Mouse (Mus musculus) cortical plate, adult 2 months (tissue): Measurements from ENCODE around the gene Sbf2.

Experiments
- CTCF ChIP-seq: fragments of 200-500 bp; IDR thresholded peaks from 2 replicates; pipeline ENCODE4 v1.5.1; 2011; ENCODE audit warnings: mild to moderate bottlenecking, control low read depth, low read length; ENCODE audit not compliant: insufficient read depth; ENCODE audit errors: extremely low read depth
- POLR2A ChIP-seq: fragments of 200-500 bp; IDR thresholded peaks from 2 replicates; pipeline ENCODE4 v1.6.1; 2011; ENCODE audit warnings: mild to moderate bottlenecking, low read length, control low read depth; ENCODE audit not compliant: insufficient read depth; ENCODE audit errors: extremely low read depth

- TF ChIP-seq CTCF (no peak), POLR2A (no peak)
These were observed 342.9 kb downstream of the Sbf2 start for GRCm38 (mm10) chr7:110271814-110272213.
